Mouse (Mus musculus) central nervous system, embryonic 14 days (tissue): Measurements from ENCODE around the gene Elavl1. TPM values are rescaled to one million over a fixed set of nuclear protein-coding genes. Genes with fewer than 3 reads are reported as not detected.

ENCODE experiments used
- polyA plus RNA-seq: library from polyadenylated mRNA; depleted of rRNA; stranded (reverse); fragments of >200 nt; gene quantifications from 2 replicates; pipeline ENCODE4 v1.2.3, GENCODE M21; 2012; rRNA removed

The Elavl1 gene
- polyA plus RNA-seq, result 52.0 and 54.8 TPM in 2 replicates

DNA sequence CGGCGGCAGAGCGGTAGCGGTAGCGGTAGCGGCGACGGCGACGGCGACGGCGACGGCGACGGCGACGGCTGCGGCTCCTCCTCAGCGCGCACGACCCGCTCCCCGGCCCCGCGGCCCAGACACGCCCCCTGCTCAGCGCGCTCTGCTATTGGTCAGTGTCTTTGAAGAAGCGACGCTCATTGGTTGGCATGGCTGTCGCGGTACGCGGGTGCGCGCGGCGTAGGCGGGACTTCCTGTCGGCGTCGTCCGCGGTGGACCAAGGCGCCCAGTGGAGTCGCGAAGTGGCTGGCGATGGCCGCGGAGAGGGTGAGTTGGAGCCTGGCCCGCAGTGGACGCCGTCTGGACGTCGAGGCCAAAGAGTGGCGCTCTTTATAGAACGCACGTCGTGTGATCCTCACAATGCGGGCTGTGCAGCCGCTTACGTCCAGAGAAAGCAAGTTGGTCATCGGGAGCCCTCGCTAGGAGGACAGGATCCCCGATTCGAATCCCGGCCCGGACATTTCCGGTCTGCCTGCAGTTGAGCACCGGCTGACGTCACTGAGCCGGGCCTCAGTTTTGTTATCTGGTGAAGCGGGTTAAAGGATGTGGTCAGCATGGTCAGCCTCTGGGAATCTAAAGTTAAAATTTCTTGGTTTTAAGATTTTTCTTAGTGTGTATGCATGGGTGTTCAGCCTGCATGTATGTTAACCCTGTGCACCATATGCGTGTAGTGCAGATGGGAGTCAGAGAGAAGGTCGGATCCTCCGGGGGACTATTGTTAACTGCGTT lies at the start of gene Elavl1, which contains the start of gene Ccl25:
Elavl1 (minus strand) TSS at position 431 of the 768 bp plus-strand sequence.
Ccl25 (plus strand) TSS at position 228 of the 768 bp plus-strand sequence.

DNA sequence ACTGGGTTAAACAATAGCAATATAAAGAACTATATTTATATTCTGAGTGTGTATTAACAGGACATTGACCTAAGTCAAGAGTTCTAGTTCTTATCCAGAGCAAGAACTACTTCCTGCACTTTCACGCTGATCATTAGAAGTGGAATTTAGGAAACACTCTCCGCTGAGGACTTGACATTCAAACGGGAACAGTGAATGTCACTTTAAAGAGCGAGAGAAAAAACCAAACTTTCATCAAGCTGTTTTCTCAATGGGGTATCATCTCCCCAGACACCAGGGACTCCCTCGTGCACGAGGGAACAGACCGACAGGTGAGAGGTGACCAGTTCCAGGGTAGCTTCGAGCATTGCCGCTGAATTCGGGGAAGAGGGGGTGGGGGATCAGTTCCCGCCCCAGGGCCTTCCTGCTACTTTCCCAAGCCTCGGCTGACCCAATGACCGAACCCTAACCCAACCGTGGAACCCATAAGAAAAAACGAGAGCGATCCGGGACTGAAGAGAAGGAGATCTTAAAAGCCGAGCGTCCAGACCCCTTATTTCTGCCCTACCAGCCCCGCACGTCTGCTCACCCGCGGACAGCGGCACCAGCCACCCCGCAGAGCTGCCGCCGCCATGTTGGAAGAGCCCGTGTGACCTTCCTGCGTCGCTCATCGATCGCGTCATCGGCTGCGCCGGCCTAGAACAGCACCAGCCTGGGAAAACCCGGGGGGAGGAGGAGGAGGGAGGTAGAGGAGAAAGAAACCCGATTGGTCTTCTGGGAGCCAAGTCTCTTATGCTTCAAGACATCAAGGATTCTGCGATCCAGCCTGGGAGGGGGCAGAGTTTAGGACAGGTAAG lies 49.7 kb downstream of the Elavl1 start, which contains the start of gene Timm44:
Timm44 (minus strand) TSS at position 639 of the 836 bp plus-strand sequence.

DNA sequence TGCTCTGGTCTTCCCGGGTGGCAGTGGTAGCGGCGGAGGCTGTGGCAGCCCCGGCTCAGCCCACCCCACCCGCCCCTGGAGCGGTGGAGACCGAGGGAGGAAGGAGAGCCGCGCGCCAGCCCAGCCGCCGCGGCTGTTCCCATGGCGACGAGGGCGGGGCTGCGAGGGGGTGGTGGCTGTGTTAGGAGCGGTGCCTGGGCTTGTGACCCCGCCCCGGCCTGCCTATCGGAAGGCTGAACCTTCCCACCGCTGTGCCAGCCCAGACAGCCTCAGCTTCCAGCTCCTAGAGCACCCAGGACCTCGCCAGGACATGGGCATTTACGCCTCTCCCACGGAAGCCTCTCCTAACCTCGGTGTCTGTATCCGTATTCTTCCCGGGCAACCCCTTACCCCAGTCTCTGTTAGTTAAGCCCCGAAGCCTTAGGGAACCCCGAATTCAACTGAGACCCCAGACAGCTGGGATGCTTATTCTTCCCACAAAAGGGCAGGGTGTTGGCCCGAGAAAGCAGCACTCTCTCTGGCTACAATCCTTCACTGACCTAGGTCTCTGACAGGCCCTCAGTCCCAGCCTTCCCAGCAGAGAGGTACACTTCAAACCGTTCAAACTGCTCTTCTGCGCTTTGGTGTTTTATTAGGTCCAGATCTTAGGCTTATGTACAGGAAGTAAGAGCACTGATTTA lies 65.9 kb downstream of the Elavl1 start, which contains the start of gene Ctxn1:
Ctxn1 (minus strand) TSS at position 150 of the 680 bp plus-strand sequence.

DNA sequence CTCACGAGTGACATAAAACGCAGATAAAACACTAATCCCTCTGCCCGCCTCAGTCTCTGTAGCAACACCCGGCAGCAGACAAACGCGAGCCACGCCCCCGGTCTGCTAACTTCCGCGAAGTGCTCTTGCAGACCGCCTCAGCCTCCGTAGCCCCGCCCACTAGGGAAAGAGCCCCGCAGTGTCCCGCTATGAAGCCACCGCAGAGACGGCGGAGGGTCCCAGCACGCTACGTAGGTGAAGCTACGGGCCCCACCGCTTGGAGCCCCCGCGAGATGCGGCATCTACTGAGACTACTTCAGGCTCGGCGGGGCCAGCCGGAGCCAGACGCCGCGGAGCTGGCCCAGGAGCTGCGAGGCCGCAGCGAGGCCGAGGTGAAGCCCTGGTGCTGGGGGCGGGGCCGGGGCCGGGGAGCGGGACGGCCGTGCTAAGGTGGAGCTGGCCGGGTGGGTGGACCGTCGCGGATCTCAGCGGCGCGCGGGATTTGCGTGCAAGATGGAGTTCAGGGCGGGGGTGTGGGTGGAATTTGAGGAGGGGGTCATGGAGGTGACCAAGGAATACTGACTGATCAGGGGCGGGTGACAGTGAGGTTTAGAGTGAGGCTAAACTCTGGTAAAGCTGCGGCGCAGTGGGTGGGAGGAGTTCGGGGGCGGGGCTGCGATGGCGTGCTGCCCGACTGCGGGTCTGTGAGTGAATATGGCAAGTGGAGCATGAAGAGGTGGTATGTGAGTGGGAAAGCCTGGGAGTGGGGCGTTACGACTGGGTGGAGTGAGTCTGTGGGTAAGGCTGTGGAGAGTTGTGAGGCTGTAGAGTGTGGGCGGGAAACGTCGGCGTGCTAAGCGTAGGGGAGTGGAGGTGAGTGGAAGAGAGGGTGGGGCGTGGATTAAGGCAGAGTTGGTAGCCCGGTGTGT lies 72.0 kb downstream of the Elavl1 start, which contains the start of gene Snapc2:
Snapc2 (plus strand) TSS at position 147 of the 908 bp plus-strand sequence.

DNA sequence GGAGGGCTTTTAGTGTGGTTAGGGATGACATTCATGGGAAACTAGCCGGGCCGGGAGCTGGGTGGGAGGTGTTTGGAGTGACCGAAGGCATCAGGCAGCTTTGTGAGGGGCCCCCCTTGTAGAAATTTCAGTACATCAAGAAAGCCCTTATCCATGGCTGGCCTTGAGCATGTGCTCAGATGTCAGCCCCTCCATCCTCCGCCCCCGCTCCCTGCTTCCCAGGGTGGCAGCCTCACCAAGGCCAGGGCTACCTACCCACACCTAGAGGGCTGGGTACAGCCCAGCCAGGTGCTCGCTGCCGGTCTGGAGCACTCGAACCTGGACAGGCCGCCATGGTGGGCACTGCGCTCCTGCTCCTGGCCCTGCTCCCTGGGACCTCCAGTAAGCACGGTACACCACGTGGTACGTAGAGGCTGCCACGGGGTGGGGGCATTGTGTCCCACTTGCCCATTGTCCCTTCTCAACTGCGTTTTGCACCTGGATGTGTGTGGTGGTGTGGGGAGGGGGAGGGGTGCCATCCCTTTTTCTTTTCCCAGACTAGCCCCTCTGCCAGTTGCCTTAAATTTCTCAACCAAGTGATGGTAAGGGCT lies 77.2 kb downstream of the Elavl1 start, which contains the start of gene Tgfbr3l:
Tgfbr3l (plus strand) TSS at position 264 of the 590 bp plus-strand sequence.

DNA sequence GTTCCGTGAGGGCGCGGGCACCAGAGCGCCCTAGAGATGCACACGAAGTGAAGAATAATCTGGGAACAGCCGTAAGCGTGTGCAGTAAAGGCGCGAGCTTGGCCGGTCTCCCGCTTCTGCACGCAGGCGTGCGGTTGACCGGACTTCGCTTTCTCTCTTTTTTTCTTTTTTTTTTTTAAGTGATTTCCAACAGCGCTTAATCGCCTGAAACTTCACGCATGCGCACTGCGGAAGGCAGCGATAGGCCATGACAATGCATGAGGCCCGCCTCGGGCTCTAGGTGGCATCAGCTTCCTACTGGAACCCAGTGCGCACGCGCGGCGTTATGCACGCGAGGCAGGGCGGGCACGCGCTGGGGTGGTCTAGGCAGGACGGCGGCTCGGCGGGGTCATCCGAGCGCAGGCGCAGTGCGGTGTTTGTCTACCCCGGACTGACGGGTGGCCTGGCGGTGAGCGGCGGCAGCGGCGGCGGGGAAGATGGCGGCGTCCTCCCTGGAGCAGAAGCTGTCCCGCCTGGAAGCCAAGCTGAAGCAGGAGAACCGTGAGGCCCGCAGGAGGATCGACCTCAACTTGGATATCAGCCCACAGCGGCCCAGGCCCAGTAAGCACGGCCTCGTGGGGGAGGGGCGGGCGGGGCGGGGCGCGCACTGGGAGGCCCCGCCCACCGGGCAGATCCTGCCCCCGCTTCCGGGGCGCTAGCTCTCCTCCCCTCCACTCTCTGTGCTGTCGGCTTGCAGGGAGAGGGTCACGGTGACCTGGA lies 86.6 kb downstream of the Elavl1 start, which contains the start of the genes Map2k7 and Gm49320:
Map2k7 (plus strand) TSS at position 307 of the 759 bp plus-strand sequence.
Gm49320 (plus strand) TSS at position 432 of the 759 bp plus-strand sequence.

Other genes with a start within 250 kb of the Elavl1 start
- 0.09 TPM in 1 of 2 replicates, not detected in the other for gene Cd209f, start 219.6 kb downstream of the Elavl1 start, polyA plus RNA-seq
- not detected in 2 replicates for gene Cd209g, start 191.3 kb downstream of the Elavl1 start, polyA plus RNA-seq
- gene Evi5l, start 158.8 kb downstream of the Elavl1 start, polyA plus RNA-seq, result 86.5 and 91.0 TPM in 2 replicates
- gene Prr36, start 108.0 kb downstream of the Elavl1 start, polyA plus RNA-seq, result 47.9 and 51.3 TPM in 2 replicates
- 0.02 and 0.09 TPM in 2 replicates for gene Lrrc8e, start 98.6 kb downstream of the Elavl1 start, polyA plus RNA-seq
- gene Map2k7, start 86.7 kb downstream of the Elavl1 start, polyA plus RNA-seq, result 70.2 TPM in 2 replicates
- gene Gm49320, start 86.5 kb downstream of the Elavl1 start, polyA plus RNA-seq, result 7.2 and 7.3 TPM in 2 replicates
- gene Tgfbr3l, start 77.2 kb downstream of the Elavl1 start, polyA plus RNA-seq, result 48.0 and 49.4 TPM in 2 replicates
- 62.6 and 65.5 TPM in 2 replicates for gene Snapc2, start 72.3 kb downstream of the Elavl1 start, polyA plus RNA-seq
- 350 and 390 TPM in 2 replicates for gene Ctxn1, start 66.1 kb downstream of the Elavl1 start, polyA plus RNA-seq
- 78.4 and 88.7 TPM in 2 replicates for gene Timm44, start 49.5 kb downstream of the Elavl1 start, polyA plus RNA-seq
- 16.1 and 17.8 TPM in 2 replicates for gene Ccl25, start 203 bp downstream of the Elavl1 start, polyA plus RNA-seq
- 43.9 and 52.1 TPM in 2 replicates for gene Cers4, start 167.6 kb upstream of the Elavl1 start, polyA plus RNA-seq